Mouse (Mus musculus) right cerebral cortex, postnatal 36 days (tissue): ENCODE measurements around the gene Gm3573.
"Not testable (repeated sequence)": the region's sequence is repeated elsewhere in the genome, so short reads cannot be mapped to it uniquely, and the experiment has no call there.

Experiments
- DNase-seq, 2 experiments: peaks; one replicate each; pipeline ENCODE4 v3.0.0; 2022; ENCODE audit warnings: low spot score in 2 of 2, mixed read lengths in 1 of 2

Gm3573 gene

DNA sequence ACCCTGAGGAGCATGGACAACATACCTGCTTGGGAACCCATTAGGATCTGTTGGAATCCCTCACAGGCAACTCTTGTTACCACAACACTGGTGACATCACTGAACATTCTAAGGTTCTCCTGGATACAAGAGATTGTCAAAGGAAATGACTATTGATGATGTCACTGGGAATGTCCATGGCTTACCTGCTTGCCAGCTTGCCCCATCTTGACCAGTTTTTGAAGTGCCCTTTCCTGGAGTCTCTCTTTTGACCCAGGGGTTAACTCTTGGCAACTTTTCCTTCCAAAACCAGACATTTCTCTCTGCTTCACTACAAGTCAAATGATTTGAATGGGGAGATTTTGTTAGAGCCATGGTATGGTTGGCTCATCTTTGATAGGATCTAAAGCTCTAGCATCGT lies at the start of gene Gm3573:
Gene Gm3573, minus strand, starts transcription at position 101 of the 400 bp plus-strand sequence.
- DNase-seq, result not testable (repeated sequence)

DNA sequence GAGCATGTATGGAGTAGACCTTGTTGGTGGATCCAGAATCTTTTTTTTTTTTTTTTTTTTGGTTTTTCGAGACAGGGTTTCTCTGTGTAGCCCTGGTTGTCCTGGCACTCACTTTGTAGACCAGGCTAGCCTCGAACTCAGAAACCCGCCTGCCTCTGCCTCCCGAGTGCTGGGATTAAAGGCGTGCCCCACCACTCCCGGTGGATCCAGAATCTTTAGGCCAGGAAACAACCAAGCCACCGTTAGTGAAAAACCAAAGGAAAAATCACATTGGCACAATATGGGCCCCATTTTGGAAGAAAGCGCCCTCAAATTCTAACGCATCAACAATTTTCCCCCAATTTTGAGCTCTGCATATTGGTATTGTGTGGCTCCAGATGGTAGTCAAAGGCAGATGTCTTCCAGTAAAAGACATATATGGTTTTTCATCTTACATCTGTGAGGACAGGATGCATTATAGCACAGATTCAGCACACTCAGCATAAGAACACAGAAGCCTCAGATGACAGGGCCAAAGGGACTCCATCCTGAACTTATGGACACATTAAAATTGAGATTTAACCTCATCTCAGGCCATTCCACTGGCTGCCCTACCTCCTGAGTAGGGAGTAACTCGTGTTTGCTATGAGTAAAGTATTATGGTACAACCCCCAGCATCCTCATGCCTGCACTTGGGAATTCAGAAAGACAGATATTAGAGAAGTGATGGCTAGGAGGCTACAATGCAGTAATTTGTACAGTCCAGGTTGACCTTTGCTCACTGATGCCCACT lies 26.4 kb upstream of the Gm3573 start:
- peak in 1 of 2 experiments; percentile 1 for DNase-seq

DNA sequence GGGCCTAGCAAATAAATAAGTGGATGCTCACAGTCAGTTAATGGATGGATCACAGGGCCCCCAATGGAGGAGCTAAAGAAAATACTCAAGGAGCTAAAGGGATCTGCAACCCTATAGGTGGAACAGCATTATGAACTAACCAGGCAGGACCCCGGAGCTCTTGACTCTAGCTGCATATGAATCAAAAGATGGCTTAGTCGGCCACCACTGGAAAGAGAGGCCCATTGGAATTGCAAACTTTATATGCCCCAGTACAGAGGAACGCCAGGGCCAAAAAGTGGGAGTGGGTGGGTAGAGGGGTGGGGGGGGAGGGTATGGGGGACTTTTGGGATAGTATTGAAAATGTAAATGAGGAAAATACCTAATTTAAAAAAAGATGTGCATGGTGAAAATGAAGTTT lies 6.7 kb downstream of the Gm3573 start:
- not testable (repeated sequence) for DNase-seq

DNA sequence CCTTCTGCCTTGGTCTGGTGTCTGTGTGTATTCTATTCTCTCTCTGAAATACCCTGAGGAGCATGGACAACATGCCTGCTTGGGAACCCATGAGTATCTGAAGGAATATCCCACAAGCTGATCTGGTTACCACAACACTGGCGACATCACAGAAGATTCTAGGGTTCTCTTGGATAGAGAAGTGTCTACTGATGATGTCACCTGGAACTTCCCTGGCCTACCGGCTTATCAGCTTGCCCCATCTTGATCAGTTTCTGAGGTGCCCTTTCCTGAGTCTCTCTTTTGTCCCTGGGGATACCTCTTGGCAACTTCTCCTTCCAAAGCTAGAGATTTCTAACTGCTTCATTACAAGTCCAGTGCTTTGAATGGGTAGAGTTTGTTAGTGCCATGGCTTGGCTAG lies 28.1 kb downstream of the Gm3573 start, which contains the start of gene Gm17027:
Gene Gm17027, minus strand, starts transcription at position 101 of the 400 bp plus-strand sequence.
- DNase-seq, result not testable (repeated sequence)
